ENCODE assay signal across 27 mouse cellular contexts in genomic region chr19:56758311-56758710, GRCm38 (mm10). TPM values are rescaled to one million over a fixed set of nuclear protein-coding genes. Genes with fewer than 3 reads are reported as not detected.
"Had no signal": no experiment of that assay in that cellular context is flagged by ENCODE, and none has a peak within 500 bp of the region (broad histone marks: within the 10 kb centered on the region; RNA-seq: fewer than 3 reads in every experiment).

No protein-coding gene starts in this region.

- H3K27me3 ChIP-seq: heart, embryonic 13.5 days; hindbrain, embryonic 12.5 days; intestine, embryonic 15.5 days; limb, embryonic 13.5 days; limb, embryonic 15.5 days had no signal

- H3K4me1 ChIP-seq: hindbrain, embryonic 10.5 days; hindbrain, embryonic 12.5 days; intestine, embryonic 15.5 days; limb, embryonic 13.5 days; limb, embryonic 15.5 days; liver, embryonic 12.5 days had no signal

- DNase-seq: gastrocnemius, adult 2 months; gastrocnemius, postnatal 10 days; gastrocnemius, postnatal 25 days; heart, adult 18-20 months; heart, postnatal 10 days; heart, postnatal 4 days; kidney, adult 18-20 months; kidney, adult 8-10 months; kidney, postnatal 10 days; kidney, postnatal 25 days; layer of hippocampus, adult 9-11 months; layer of hippocampus, postnatal 36 days; left cerebral cortex, postnatal 4 days had no signal

- H3K36me3 ChIP-seq: heart, embryonic 10.5 days; heart, embryonic 13.5 days; hindbrain, embryonic 10.5 days; hindbrain, embryonic 12.5 days; intestine, embryonic 15.5 days; limb, embryonic 13.5 days; limb, embryonic 15.5 days; liver, embryonic 12.5 days had no signal

- ATAC-seq: hindbrain, embryonic 16.5 days; inflammation-experienced regulatory T-cells, adult 6 months; intestine, embryonic 15.5 days; intestine, postnatal 0 days; liver, embryonic 12.5 days had no signal

- H3K4me3 ChIP-seq: gastrocnemius, adult 2 months; heart, embryonic 10.5 days; heart, embryonic 13.5 days; hindbrain, embryonic 10.5 days; hindbrain, embryonic 12.5 days; intestine, embryonic 15.5 days; limb, embryonic 13.5 days; limb, embryonic 15.5 days; liver, embryonic 12.5 days had no signal

- H3K4me2 ChIP-seq: hindbrain, embryonic 12.5 days; hindbrain, embryonic 14.5 days; intestine, embryonic 15.5 days; limb, embryonic 13.5 days; limb, embryonic 15.5 days; liver, embryonic 12.5 days had no signal

- H3K27ac ChIP-seq: gastrocnemius, adult 2 months; heart, embryonic 10.5 days; heart, embryonic 13.5 days; hindbrain, embryonic 10.5 days; hindbrain, embryonic 12.5 days; hindbrain, embryonic 14.5 days; intestine, embryonic 15.5 days; limb, embryonic 13.5 days; limb, embryonic 15.5 days; liver, embryonic 12.5 days; liver, embryonic 14.5 days had no signal

- H3K9me3 ChIP-seq: heart, embryonic 10.5 days; heart, embryonic 13.5 days; hindbrain, embryonic 10.5 days; hindbrain, embryonic 12.5 days; intestine, embryonic 15.5 days; limb, embryonic 13.5 days; limb, embryonic 15.5 days; liver, embryonic 12.5 days had no signal

- H3K9ac ChIP-seq: hindbrain, embryonic 12.5 days; hindbrain, embryonic 14.5 days; intestine, embryonic 15.5 days; limb, embryonic 13.5 days; limb, embryonic 15.5 days; liver, embryonic 12.5 days; liver, embryonic 14.5 days had no signal

RNA-seq across cellular contexts. Expression of gene Adrb1, which starts 36.3 kb away (rescaled TPM):
- total RNA-seq: granulocyte monocyte progenitor cell, adult 5-6 weeks had no signal
